In the genomic region with DNA sequence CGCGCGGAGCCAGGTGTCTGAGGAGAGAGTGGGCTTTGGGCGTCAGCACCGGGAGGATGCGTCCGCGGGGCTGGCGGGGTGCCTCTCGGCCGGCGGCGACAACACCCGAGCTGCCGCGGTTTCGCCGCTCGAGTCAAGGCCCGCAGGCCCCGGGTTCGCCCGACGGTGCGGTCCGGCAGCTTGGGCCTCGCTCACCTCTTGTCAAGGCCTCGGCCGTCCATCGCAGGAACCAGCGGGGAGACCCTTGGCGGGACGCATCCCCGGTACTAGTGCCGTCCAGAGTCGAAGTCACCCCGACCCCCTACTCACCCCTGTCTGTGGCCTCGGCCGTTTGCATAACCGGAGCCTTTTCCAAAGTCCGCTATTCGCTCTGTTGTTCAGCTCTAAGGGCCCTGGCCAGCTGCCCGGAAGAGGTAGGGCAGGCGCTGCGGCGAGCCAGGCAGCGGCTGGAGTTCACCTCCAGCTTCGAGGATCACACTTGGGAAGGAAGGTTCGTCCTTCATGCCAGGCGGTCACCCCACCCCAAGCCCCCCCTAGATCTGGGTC, we compare ENCODE assay signal across 8 mouse cellular contexts. TPM values are rescaled to one million over a fixed set of nuclear protein-coding genes. Genes with fewer than 3 reads are reported as not detected.
DNase-seq lines count a peak whose midpoint lies in the region; ATAC-seq and TF ChIP-seq lines count a peak whose summit lies in the region.

No protein-coding gene starts in this region.

- H3K9ac ChIP-seq in intestine, embryonic 14.5 days (ENCODE audit: low read length), result peak overlapping the region; percentile 97
- peak overlapping the region; percentile 95 for H3K9ac ChIP-seq in limb, embryonic 12.5 days (replicated peaks)

- peaks cover 20% of the 10 kb centered on the region for H3K4me1 ChIP-seq in intestine, embryonic 14.5 days (replicated peaks; ENCODE audit: control insufficient read depth, insufficient read depth, low read length)
- peaks cover 23% of the 10 kb centered on the region for H3K4me1 ChIP-seq in limb, embryonic 12.5 days (replicated peaks)
- peaks cover 32% of the 10 kb centered on the region for H3K4me1 ChIP-seq in midbrain, embryonic 10.5 days

- intact Hi-C loops in gastrocnemius, adult 2 months (cut with DNase I), result no loop called here

- H3K36me3 ChIP-seq in intestine, embryonic 14.5 days (ENCODE audit: control insufficient read depth, insufficient read depth, low read length), result peaks cover 14% of the 10 kb centered on the region
- H3K36me3 ChIP-seq in limb, embryonic 12.5 days, result peaks cover 19% of the 10 kb centered on the region
- peaks cover 21% of the 10 kb centered on the region for H3K36me3 ChIP-seq in midbrain, embryonic 10.5 days

- no peaks in the 10 kb centered on the region for H3K27me3 ChIP-seq in intestine, embryonic 14.5 days (replicated peaks; ENCODE audit: control insufficient read depth, insufficient read depth, low read length)
- no peaks in the 10 kb centered on the region for H3K27me3 ChIP-seq in limb, embryonic 12.5 days
- no peaks in the 10 kb centered on the region for H3K27me3 ChIP-seq in midbrain, embryonic 10.5 days (ENCODE audit: low read depth, poor library complexity, severe bottlenecking)

- WGBS in intestine, embryonic 14.5 days, result 0% methylated on average over 49 of the region's 50 CpGs
- WGBS in limb, embryonic 12.5 days, result under 1% methylated on average over 50 of the region's 50 CpGs
- WGBS in midbrain, embryonic 10.5 days, result under 1% methylated on average over 50 of the region's 50 CpGs

- ATAC-seq in intestine, embryonic 14.5 days (replicated peaks; ENCODE audit: low FRiP score, low TSS enrichment, low read depth), result peak; percentile 60
- ATAC-seq in limb, embryonic 12.5 days (ENCODE audit: insufficient number of reproducible peaks, insufficient read depth, low FRiP score, low TSS enrichment, low read depth), result peak; percentile 28; the same call in 1 of the 2 replicates

- peak overlapping the region; percentile 100 for H3K27ac ChIP-seq in gastrocnemius, adult 2 months
- peak overlapping the region; percentile 93 for H3K27ac ChIP-seq in intestine, embryonic 14.5 days (ENCODE audit: low read depth)
- H3K27ac ChIP-seq in limb, embryonic 12.5 days, result peak overlapping the region; percentile 94
- H3K27ac ChIP-seq in midbrain, embryonic 10.5 days (replicated peaks), result peak overlapping the region; percentile 98

- peak overlapping the region; percentile 68 for H3K4me2 ChIP-seq in intestine, embryonic 14.5 days (ENCODE audit: low read length)
- peak overlapping the region; percentile 69 for H3K4me2 ChIP-seq in limb, embryonic 12.5 days

- no peak for TF ChIP-seq CTCF in gastrocnemius, adult 2 months (IDR thresholded peaks at IDR 0.05)

- no peaks in the 10 kb centered on the region for H3K9me3 ChIP-seq in intestine, embryonic 14.5 days (ENCODE audit: control insufficient read depth, low read length)
- no peaks in the 10 kb centered on the region for H3K9me3 ChIP-seq in limb, embryonic 12.5 days
- no peaks in the 10 kb centered on the region for H3K9me3 ChIP-seq in midbrain, embryonic 10.5 days (replicated peaks)

- peak; percentile 98 for DNase-seq in heart, adult 11 months
- DNase-seq in heart, adult 9 months (ENCODE audit: low spot score in 2 of 2), result no peak
- DNase-seq in c-Kit-positive CD71-positive TER-119-negative erythroid progenitor cells, embryonic 14.5 days (ENCODE audit: low read depth), result peak; percentile 10
- peak; percentile 81 for DNase-seq in gastrocnemius, adult 2 months
- DNase-seq in intestine, embryonic 14.5 days (ENCODE audit: low spot score), result peak; percentile 87
- no peak for DNase-seq in midbrain, embryonic 10.5 days (ENCODE audit: low spot score)
- DNase-seq in yolk sac, embryonic 10.5 days (ENCODE audit: low spot score), result no peak

- H3K4me3 ChIP-seq in gastrocnemius, adult 2 months, result peak overlapping the region; percentile 86
- peak overlapping the region; percentile 98 for H3K4me3 ChIP-seq in intestine, embryonic 14.5 days (ENCODE audit: low read depth, low read length)
- H3K4me3 ChIP-seq in limb, embryonic 12.5 days (replicated peaks), result peak overlapping the region; percentile 94
- H3K4me3 ChIP-seq in midbrain, embryonic 10.5 days, result peak overlapping the region; percentile 91

RNA-seq across cellular contexts. Expression of a gene that starts 0.5 kb away (rescaled TPM):
- not detected for total RNA-seq in gastrocnemius, adult 2 months (2021)
- 0.64 TPM in 1 of 2 replicates, not detected in the other for polyA plus RNA-seq in intestine, embryonic 14.5 days (2014; fragmentation: Nextera tagmentation; extraction: Ambion mirVana)
- polyA plus RNA-seq in limb, embryonic 12.5 days (2016; fragmentation: Nextera tagmentation; extraction: Ambion mirVana), result 0.33 and 0.69 TPM in 2 replicates
- polyA plus RNA-seq in midbrain, embryonic 10.5 days (2016; fragmentation: Nextera tagmentation; extraction: Ambion mirVana), result 0.22 and 0.73 TPM in 2 replicates

RNA-seq across cellular contexts. Expression of a gene that starts 1.8 kb away (rescaled TPM):
- total RNA-seq in gastrocnemius, adult 2 months (2021), result 10 to 100 TPM; 43.9 to 61.7 TPM
- 114 and 137 TPM in 2 replicates for polyA plus RNA-seq in intestine, embryonic 14.5 days (2014; fragmentation: Nextera tagmentation; extraction: Ambion mirVana)
- 168 and 169 TPM in 2 replicates for polyA plus RNA-seq in limb, embryonic 12.5 days (2016; fragmentation: Nextera tagmentation; extraction: Ambion mirVana)
- polyA plus RNA-seq in midbrain, embryonic 10.5 days (2016; fragmentation: Nextera tagmentation; extraction: Ambion mirVana), result 100 and 120 TPM in 2 replicates

RNA-seq across cellular contexts. Expression of a gene that starts 26.4 kb away (rescaled TPM):
- total RNA-seq in gastrocnemius, adult 2 months (2021), result 1 to 10 TPM; 1.1 to 1.8 TPM
- 28.4 and 31.1 TPM in 2 replicates for polyA plus RNA-seq in intestine, embryonic 14.5 days (2014; fragmentation: Nextera tagmentation; extraction: Ambion mirVana)
- 29.4 and 31.0 TPM in 2 replicates for polyA plus RNA-seq in limb, embryonic 12.5 days (2016; fragmentation: Nextera tagmentation; extraction: Ambion mirVana)
- 8.0 and 10.9 TPM in 2 replicates for polyA plus RNA-seq in midbrain, embryonic 10.5 days (2016; fragmentation: Nextera tagmentation; extraction: Ambion mirVana)

RNA-seq across cellular contexts. Expression of a gene that starts 43.1 kb away (rescaled TPM):
- not detected for total RNA-seq in gastrocnemius, adult 2 months (2021)
- not detected in 2 replicates for polyA plus RNA-seq in intestine, embryonic 14.5 days (2014; fragmentation: Nextera tagmentation; extraction: Ambion mirVana)
- polyA plus RNA-seq in limb, embryonic 12.5 days (2016; fragmentation: Nextera tagmentation; extraction: Ambion mirVana), result not detected in 2 replicates
- not detected in 2 replicates for polyA plus RNA-seq in midbrain, embryonic 10.5 days (2016; fragmentation: Nextera tagmentation; extraction: Ambion mirVana)

Comparison
In these comparisons a context has a peak if more than half of its experiments do, and no peak if none do; other contexts are left out.
1. DNase-seq: peak in heart, adult 11 months (single experiment), c-Kit-positive CD71-positive TER-119-negative erythroid progenitor cells, embryonic 14.5 days (single experiment), gastrocnemius, adult 2 months (single experiment) and intestine, embryonic 14.5 days (single experiment); none in heart, adult 9 months (0 of 2), midbrain, embryonic 10.5 days (single experiment) and yolk sac, embryonic 10.5 days (single experiment).
2. Peak in every context shown above with its lines, with median percentiles within 50 percentile points of each other: H3K27ac ChIP-seq and H3K4me3 ChIP-seq.